Mouse (Mus musculus) lung, postnatal 36 days (tissue): ENCODE results near the gene Vmn2r42.
"Not testable (repeated sequence)": the region's sequence is repeated elsewhere in the genome, so short reads cannot be mapped to it uniquely, and the experiment has no call there.

ENCODE experiments used
- DNase-seq: peaks from one replicate; pipeline ENCODE4 v3.0.0; 2022; ENCODE audit warnings: mixed read lengths

Vmn2r42 gene

DNA sequence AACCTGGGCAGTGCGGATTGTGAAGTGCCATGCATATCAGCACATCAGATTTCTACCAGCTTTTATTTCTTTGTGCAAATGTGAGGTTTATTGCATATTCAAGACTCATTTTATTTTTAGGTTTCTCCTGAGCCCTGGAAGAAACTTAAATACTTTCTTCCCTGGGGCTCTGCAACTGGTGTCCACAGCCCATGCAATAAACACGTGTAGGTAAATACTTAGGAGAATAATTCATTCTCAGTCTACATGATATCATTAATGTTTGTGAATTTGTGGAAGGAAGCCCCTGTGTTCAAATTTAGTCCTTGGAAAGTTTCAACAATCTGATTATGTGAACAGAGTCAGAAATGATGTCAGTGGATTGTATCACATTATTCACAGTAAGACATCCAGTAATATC is at the start of gene Vmn2r42:
Vmn2r42 (minus strand) TSS at position 101 of the 400 bp plus-strand sequence.
- DNase-seq = not testable (repeated sequence)

DNA sequence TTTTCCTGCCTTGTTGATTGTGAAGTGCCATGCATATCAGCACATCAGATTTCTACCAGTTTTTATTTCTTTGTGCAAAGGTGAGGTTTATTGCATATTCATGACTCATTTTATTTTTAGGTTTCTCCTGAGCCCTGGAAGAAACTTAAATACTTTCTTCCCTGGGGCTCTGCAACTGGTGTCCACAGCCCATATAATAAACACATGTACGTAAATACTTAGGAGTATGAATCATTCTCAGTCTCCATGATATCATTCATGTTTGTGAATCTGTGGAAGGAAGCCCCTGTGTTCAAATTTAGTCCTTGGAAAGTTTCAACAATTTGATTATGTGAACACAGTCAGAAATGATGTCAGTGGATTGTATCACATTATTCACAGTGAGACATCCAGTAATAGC is 38.6 kb downstream of the Vmn2r42 start, which contains the start of gene Vmn2r41:
Vmn2r41 (minus strand) TSS at position 101 of the 400 bp plus-strand sequence.
- not testable (repeated sequence) for DNase-seq
